Mouse (Mus musculus) G1E-ER4 (cell line): ENCODE results near the gene Gm20481. TPM values are rescaled to one million over a fixed set of nuclear protein-coding genes. Genes with fewer than 3 reads are reported as not detected.

Experiments used
- GATA1 ChIP-seq: IDR thresholded peaks from one replicate; pipeline ENCODE4 v1.8.0; 2012; ENCODE audit warnings: low read length, inconsistent platforms
- polyA plus RNA-seq: library from polyadenylated mRNA; stranded (reverse); fragments of >175 nt; gene quantifications from 2 replicates; pipeline ENCODE4 v1.2.3, GENCODE M21; 2012

Gm20481 gene
- polyA plus RNA-seq, 1 experiment: 0.12 TPM

DNA sequence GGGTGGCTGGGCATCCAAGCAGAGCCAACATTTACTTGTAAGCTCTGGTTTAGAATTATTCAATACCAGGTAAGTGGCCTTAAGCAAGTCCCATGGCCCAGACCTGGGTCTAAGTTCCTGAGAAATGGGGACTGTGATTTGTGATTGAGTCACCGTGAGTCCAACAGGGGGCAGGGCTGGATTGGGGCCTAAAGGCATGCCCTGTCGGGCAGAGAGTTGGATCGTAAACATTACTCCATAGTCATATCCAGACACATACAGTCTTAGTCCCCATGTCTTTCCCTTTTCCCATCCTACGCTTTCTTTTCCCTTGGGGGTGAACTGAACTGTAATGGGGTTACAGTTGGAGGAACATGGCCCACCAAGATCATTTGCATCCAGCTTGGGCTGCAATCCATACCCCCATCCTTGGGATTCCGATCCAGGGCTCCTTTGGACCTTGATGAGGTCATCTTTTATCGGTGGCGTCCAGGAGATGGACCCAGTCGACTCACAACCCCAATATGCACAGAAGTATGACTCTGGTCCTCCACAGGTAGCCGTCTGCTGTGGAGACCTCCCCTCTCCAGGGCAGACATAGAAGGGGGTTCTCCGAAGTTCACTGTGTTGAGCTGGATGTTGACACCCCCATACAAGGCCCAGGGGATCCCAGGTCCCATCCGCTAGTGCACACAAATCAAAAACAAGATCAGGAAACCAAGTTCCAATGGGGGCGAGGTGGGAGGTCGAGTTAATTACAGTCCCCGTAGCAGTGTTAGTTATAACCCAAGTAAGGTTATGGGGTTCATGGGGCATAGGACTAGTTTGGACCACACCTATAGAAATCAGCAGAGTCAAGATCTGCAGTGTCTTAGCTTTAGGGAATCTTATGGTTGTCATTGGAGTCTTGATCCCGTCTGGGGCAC lies 29.1 kb downstream of the Gm20481 start:
- no peak for TF ChIP-seq GATA1

DNA sequence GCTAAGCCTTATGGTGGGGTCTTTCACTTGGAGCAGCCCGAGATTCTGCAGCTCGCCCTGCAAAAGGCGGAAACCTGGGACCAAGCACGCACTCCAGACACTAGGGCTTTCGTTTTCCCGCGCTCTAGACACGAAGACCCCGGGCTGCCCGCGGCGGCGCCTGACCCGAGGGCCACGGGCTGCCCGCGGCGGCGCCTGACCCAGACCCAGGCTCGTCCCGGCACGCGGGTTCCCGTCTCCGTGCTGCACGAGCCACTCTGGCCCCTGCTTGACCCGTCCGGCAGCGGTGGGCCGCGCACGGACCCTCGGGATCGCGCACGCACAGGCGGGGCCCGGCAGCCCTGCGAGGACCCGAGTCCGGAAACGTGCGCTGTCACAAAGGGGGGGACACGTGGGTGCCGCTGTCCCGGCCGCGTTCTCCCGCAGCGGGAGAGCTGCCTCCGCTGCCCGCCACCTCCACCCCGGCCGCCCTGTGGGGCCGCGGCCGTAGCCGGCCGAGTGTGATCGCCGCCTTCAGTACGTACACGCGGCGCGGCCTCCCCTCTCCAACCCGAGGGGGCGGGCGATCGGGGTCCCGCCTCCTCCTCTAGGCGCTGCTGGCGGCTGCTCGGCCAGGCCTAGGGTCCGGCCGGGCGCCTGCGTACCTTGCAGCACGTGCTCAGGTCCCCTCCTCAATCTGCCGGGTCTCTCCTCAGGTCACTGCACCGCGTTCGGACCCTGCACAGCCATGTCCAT lies 31.2 kb downstream of the Gm20481 start, which contains the start of gene Vars:
Gene Vars (plus strand): TSS at position 271 of the 735 bp plus-strand sequence.
- TF ChIP-seq GATA1: no peak

DNA sequence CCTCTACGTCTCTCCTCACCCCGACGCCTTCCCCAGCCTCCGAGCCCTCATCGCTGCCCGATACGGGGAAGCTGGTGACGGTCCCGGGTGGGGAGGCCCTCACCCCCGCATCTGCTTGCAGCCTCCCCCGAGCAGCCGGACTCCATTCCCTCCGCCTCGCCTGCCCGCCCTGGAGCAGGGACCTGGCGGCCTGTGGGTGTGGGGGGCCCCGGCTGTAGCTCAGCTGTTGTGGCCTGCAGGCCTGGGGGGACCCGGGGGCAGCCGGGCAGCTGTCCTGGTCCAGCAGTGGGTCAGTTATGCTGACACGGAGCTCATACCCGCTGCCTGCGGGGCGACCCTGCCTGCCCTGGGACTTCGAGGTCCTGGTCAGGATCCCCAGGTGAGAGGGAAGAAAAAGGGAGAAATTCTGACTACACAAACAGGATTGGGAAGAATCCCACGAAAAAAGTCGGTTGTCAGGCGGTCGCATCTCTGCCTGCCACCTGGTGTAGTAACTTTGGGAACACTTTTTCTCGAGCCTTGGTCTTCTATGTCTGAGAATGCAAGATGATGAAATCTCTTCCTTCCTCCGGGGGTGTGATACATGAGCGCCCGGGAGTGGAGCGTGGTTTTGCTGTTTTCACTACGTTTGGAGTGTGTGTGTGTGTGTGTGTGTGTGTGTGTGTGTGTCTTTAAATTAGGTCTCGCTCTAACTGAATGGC lies 31.9 kb downstream of the Gm20481 start:
- no peak for TF ChIP-seq GATA1

DNA sequence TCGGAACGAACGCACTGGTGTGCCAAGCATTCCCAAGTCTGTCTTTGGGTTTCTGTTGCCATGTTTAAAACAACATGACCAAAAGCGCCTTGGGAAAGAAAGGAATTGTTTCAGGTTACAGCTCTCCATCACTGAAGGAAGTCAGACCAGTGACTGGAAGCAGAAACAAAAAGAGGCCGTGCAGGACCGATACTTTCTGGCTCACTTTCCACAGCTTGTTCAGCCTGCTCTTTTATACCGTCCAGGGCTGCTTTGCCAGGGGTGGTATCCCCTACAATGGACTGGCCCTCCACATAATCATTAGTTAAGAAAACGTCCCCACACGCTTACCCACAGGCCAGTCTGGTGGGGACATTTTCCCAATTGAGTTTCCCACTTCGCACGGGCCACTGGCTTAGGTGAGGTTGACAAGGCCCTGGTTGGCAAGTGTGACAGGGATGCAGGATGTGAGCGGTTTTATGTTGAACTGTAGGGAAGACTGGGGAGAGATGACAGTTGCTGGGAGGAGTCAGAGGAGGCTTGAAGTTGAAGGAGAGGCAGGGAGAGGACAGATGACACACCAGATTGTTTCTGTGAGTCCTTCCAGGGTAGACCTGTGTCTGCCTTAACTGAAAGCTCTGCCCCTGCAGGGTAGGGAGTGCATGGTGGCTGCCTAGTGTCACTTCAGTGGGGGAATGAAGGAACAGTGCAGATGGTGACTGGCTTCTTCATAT lies 32.6 kb downstream of the Gm20481 start:
- TF ChIP-seq GATA1: no peak

DNA sequence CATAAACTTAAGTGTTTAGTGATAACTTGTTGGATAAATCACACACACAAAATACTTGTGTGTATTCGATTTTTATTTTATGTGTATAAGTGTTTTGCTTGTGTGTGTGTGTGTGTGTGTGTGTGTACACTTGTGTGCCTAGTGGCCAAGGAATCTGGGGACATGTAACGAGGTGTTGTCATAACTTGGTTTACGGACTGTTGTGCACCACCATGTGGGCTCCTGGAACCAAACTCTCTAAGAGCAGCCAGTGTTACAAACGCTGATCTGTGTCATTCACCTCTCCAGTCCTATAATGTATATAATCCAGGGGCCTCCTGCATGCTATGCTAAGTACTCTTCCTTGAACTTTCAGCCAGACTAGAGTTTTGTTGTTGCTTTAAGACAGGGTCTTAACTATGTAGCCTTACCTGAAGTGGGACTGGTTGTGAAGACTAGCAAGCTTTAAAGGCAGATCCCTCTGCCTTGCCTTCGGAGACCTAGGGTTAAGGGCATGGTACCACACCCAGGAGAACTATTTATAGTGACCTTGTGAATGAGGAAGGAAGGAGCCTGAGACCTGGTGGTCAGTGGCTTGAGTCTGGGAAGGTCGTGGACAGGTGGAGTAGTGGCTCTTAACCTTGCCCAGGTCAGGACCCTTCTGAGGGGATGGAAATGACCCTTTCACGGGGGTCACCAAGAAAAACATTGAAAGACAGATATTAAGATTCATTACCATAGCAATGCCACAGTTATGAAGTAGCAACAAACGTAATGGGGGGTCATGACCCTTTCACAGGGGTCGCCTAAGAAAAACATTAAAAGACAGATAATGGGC lies 33.5 kb downstream of the Gm20481 start:
- no peak for TF ChIP-seq GATA1

DNA sequence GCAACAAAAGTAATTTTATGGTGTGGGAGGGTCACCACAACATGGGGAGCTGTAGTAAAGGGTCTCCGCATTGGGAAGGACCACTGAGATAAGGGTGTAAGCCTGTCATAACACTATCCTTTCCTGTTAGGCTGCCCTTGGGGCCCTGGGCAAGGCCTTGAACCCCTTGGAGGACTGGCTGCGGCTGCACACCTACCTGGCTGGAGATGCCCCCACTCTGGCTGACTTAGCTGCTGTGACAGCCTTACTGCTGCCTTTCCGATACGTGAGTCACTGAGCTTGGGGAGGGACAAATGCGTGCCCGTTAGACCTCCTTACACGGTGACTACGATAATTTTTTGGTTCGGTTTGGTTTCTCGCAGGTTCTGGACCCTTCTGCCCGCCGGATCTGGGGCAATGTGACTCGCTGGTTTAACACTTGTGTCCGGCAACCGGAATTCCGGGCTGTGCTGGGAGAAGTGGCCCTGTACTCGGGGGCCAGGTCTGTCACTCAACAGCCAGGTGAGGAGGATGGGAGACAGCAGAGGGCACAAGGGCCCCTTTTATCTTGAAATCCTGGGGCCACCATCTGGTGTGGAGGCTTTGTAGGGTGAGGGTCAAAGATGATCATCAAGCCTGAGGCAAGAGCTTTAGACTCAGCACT lies 34.5 kb downstream of the Gm20481 start:
- TF ChIP-seq GATA1: no peak

DNA sequence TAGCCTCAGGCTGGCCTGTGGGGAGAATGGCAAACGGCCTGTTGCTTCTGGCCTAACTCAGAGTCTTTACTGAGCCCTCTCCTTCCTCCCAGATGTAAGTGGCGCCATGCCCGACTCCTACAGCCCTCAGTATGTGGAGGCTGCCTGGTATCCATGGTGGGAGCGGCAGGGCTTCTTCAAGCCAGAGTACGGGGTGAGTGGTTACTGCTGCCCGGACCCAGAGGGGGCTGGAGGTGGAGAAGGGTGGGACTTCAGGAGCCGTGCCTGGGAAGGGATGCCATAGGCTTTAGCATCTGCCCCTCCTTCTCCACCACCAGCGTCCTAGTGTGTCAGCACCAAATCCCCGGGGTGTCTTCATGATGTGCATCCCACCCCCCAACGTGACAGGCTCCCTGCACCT lies 35.4 kb downstream of the Gm20481 start:
- TF ChIP-seq GATA1: no peak

DNA sequence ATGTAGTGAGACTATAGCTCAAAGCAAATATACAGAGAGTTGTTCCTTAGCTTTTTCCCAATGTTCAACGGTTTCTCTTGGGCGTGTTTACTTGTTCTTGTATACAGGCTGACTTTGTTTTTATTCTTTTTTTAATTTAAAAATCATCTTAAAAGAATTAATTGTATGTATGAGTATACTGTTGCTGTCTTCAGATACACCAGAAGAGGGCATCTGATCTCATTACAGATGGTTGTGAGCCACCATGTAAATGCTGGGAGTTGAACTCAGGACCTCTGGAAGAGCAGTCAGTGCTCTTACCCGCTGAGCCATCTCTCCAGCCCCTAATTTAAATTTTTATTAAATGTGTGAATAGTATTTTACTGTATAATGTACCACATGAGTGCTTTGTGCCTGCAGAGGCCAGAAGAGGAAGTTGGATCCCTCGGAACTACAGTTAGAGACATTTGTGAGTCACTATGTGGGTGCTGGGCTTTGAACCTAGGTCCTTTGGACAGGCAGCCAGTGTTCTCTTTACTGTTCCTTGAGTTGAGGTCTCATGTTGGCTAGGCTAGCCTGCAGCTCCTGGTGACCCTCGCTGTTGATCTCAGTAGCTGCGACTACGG lies 37.8 kb downstream of the Gm20481 start:
- no peak for TF ChIP-seq GATA1

DNA sequence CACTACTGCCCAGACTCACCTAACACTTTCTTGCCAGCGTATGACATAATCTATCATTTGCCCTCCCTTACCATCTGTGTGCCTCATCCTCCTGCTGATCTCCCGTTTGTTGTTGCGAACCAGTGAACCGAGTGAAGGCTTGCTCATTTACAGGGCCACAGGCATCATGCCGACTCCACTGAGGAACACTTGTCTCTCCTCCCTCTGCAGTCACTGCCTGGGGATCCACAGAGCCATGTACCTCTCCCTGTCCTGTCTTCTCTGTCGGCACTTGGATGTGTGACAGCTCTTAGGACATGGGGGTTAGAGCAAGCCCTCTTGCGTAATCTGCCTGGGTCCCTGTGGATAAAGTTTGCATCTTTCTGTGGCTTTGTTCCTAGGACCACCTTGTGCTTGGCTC lies 39.9 kb downstream of the Gm20481 start:
- no peak for TF ChIP-seq GATA1

DNA sequence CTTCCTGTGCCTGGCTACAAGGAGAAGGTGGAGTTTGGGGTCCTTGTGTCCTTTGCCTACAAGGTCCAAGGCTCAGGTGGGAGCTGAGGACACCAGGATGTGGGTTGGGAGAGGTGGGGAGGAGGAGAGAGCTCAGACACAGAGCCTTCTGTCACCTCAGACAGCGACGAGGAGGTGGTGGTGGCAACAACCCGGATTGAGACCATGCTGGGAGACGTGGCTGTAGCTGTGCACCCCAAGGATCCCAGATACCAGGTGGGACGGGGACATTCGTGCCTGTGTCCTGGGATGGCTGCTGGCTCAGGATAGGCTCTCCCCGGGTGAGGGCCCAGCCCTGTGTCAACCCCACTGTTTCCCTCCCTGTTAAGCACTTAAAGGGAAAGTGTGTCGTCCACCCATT lies 41.7 kb downstream of the Gm20481 start:
- TF ChIP-seq GATA1: no peak

DNA sequence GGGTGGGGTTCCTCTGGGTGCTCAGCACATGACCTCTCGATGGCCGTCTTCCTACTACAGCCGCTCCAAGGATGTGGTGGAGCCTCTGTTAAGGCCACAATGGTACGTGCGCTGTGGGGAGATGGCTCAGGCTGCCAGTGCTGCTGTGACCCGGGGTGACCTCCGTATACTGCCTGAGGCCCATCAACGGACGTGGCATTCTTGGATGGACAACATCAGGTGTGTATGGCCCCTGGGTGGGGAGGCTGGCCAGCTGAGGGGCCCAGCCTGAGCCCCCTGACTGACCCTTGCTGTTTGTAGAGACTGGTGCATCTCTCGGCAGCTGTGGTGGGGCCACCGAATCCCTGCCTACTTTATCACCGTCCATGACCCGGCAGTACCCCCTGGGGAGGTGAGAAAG lies 42.7 kb downstream of the Gm20481 start:
- no peak for TF ChIP-seq GATA1

DNA sequence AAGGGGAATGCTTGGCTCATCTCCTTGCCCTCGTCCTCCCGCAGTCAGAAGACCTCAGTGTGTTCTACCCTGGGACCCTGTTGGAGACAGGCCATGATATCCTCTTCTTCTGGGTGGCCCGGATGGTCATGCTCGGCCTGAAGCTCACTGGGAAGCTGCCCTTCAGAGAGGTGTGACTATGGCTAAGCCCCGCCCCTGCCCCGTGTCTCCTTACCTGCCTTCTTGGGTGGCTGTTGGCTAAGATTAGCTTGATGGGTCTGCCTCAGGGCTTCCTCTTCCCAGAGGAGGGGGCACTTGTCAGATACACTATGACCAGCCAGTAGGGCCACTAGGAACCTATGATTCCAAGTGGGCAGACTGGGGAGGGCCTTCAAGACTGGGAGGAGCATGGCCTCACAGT lies 43.5 kb downstream of the Gm20481 start:
- no peak for TF ChIP-seq GATA1

DNA sequence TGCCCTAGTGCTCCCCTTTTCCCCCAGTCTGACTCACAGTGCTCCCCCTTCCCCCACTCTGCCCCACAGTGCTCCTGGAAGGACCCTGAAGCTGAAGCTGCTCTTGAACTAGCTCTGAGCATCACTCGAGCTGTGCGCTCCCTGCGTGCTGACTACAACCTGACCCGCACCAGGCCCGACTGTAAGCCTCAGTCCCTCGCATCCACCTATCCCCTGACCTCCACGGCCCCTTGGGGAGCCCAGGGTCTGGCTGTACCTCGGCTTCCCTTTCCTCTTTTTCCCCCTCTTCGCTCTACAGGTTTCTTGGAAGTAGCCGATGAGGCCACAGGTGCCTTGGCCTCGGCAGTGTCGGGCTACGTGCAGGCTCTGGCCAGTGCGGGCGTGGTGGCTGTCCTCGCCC lies 45.6 kb downstream of the Gm20481 start:
- TF ChIP-seq GATA1: no peak

DNA sequence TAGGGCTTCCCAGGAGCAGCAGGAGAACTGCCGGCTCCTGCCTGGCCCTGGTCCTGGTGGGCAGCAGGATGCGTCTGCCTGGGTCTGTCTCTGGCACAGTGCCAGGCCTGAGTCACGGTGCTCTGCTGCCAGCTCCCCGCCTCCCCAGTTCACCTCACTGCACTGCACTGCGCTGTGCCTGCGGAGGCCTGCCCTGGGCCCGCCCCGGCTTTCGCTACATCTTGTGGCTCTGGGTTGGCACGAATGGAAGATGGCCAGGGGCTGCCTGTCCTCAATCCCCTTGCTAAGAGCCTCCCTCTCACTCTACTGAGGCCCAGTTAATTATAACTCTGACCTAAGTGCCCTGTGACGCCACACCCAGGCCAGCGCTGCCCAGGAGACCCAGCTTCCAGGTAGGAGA lies 46.7 kb downstream of the Gm20481 start, which contains the start of gene Vwa7:
Gene Vwa7 (plus strand): TSS at position 204 of the 400 bp plus-strand sequence.
- TF ChIP-seq GATA1: no peak
